Mouse (Mus musculus): ENCODE data around the gene Sun2. TPM values are rescaled to one million over a fixed set of nuclear protein-coding genes. Genes with fewer than 3 reads are reported as not detected.

Gene Sun2
- polyA plus RNA-seq, 1 experiment: 18.5 TPM

- Histone ChIP-seq H3K27ac (ENCODE audit: insufficient read depth, low read depth, low read length) (peak overlapping the region; percentile 86), H3K4me1 (ENCODE audit: control insufficient read depth, insufficient read depth, insufficient read length, low read length) (peaks cover 5% of the 10 kb centered on the region), H3K27me3 (ENCODE audit: control insufficient read depth, insufficient read depth, low read length) (no peaks in the 10 kb centered on the region), H3K36me3 (ENCODE audit: control insufficient read depth, insufficient read depth, low read length) (peaks cover 8% of the 10 kb centered on the region; the same call in 1 of the 2 replicates), H3K4me3 (ENCODE audit: low read depth, low read length) (peak overlapping the region; percentile 97)
- WGBS: 1% methylated on average over 14 of the region's 14 CpGs
- TF ChIP-seq CTCF (IDR thresholded peaks at IDR 0.05; ENCODE audit: extremely low read depth, insufficient read length, insufficient replicate concordance, low read depth, low read length) (no peak), POLR2A (IDR thresholded peaks at IDR 0.05; ENCODE audit: low read depth, low read length) (no peak)
These were observed 1.0 kb downstream of the Sun2 start for GRCm38 (mm10) chr15:79741173-79741858.

- Histone ChIP-seq H3K4me3 (ENCODE audit: low read depth, low read length) (no peak overlapping the region; the same call in 1 of the 2 replicates), H3K4me1 (ENCODE audit: control insufficient read depth, insufficient read depth, insufficient read length, low read length) (peaks cover 5% of the 10 kb centered on the region), H3K27ac (ENCODE audit: insufficient read depth, low read depth, low read length) (peak overlapping the region; percentile 86), H3K36me3 (ENCODE audit: control insufficient read depth, insufficient read depth, low read length) (peaks cover 8% of the 10 kb centered on the region; the same call in 1 of the 2 replicates), H3K27me3 (ENCODE audit: control insufficient read depth, insufficient read depth, low read length) (no peaks in the 10 kb centered on the region)
- 58% methylated on average over 3 of the region's 3 CpGs for WGBS
- TF ChIP-seq POLR2A (IDR thresholded peaks at IDR 0.05; ENCODE audit: low read depth, low read length) (no peak), CTCF (IDR thresholded peaks at IDR 0.05; ENCODE audit: extremely low read depth, insufficient read length, insufficient replicate concordance, low read depth, low read length) (no peak)
These were observed 1.6 kb downstream of the Sun2 start for GRCm38 (mm10) chr15:79740739-79741138.

- Histone ChIP-seq H3K36me3 (ENCODE audit: control insufficient read depth, insufficient read depth, low read length) (peaks cover 22% of the 10 kb centered on the region), H3K27me3 (ENCODE audit: control insufficient read depth, insufficient read depth, low read length) (no peaks in the 10 kb centered on the region), H3K4me3 (ENCODE audit: low read depth, low read length) (no peak overlapping the region), H3K4me1 (ENCODE audit: control insufficient read depth, insufficient read depth, insufficient read length, low read length) (no peaks in the 10 kb centered on the region; the same call in 1 of the 2 replicates), H3K27ac (ENCODE audit: insufficient read depth, low read depth, low read length) (peak overlapping the region; percentile 31; the same call in 1 of the 2 replicates)
- WGBS: 90% methylated on average over 8 of the region's 8 CpGs
- no peak for TF ChIP-seq POLR2A (IDR thresholded peaks at IDR 0.05; ENCODE audit: low read depth, low read length)
- no peak for TF ChIP-seq CTCF (IDR thresholded peaks at IDR 0.05; ENCODE audit: extremely low read depth, insufficient read length, insufficient replicate concordance, low read depth, low read length)
These were observed 8.0 kb downstream of the Sun2 start for GRCm38 (mm10) chr15:79734311-79734710.

- H3K27me3 ChIP-seq (ENCODE audit: control insufficient read depth, insufficient read depth, low read length): no peaks in the 10 kb centered on the region
- H3K36me3 ChIP-seq (ENCODE audit: control insufficient read depth, insufficient read depth, low read length): peaks cover 23% of the 10 kb centered on the region
- WGBS: 79% methylated on average over 4 of the region's 4 CpGs
- H3K4me3 ChIP-seq (ENCODE audit: low read depth, low read length): no peak overlapping the region
- TF ChIP-seq CTCF (IDR thresholded peaks at IDR 0.05; ENCODE audit: extremely low read depth, insufficient read length, insufficient replicate concordance, low read depth, low read length): no peak
- TF ChIP-seq POLR2A (IDR thresholded peaks at IDR 0.05; ENCODE audit: low read depth, low read length): no peak
- no peak overlapping the region for H3K27ac ChIP-seq (ENCODE audit: insufficient read depth, low read depth, low read length)
- peaks cover 2% of the 10 kb centered on the region; the same call in 1 of the 2 replicates for H3K4me1 ChIP-seq (ENCODE audit: control insufficient read depth, insufficient read depth, insufficient read length, low read length)
These were observed 8.7 kb downstream of the Sun2 start for GRCm38 (mm10) chr15:79733640-79734039.

- WGBS: 95% methylated on average over 8 of the region's 8 CpGs
- H3K4me3 ChIP-seq (ENCODE audit: low read depth, low read length): no peak overlapping the region
- H3K27ac ChIP-seq (ENCODE audit: insufficient read depth, low read depth, low read length): no peak overlapping the region
- H3K27me3 ChIP-seq (ENCODE audit: control insufficient read depth, insufficient read depth, low read length): no peaks in the 10 kb centered on the region
- TF ChIP-seq POLR2A (IDR thresholded peaks at IDR 0.05; ENCODE audit: low read depth, low read length): no peak
- no peak for TF ChIP-seq CTCF (IDR thresholded peaks at IDR 0.05; ENCODE audit: extremely low read depth, insufficient read length, insufficient replicate concordance, low read depth, low read length)
- peaks cover 2% of the 10 kb centered on the region; the same call in 1 of the 2 replicates for H3K4me1 ChIP-seq (ENCODE audit: control insufficient read depth, insufficient read depth, insufficient read length, low read length)
- peaks cover 21% of the 10 kb centered on the region for H3K36me3 ChIP-seq (ENCODE audit: control insufficient read depth, insufficient read depth, low read length)
These were observed 9.1 kb downstream of the Sun2 start for GRCm38 (mm10) chr15:79733192-79733591.

GRCm38 (mm10) chr15:79731554-79731953 lies 10.8 kb downstream of the Sun2 start:
- WGBS: 87% methylated on average over 7 of the region's 7 CpGs
- no peak overlapping the region for H3K27ac ChIP-seq (ENCODE audit: insufficient read depth, low read depth, low read length)
- H3K36me3 ChIP-seq (ENCODE audit: control insufficient read depth, insufficient read depth, low read length): peaks cover 23% of the 10 kb centered on the region
- no peaks in the 10 kb centered on the region for H3K27me3 ChIP-seq (ENCODE audit: control insufficient read depth, insufficient read depth, low read length)
- H3K4me1 ChIP-seq (ENCODE audit: control insufficient read depth, insufficient read depth, insufficient read length, low read length): 0 out of 2 replicates have a peak, but pooled peaks cover 2% of the 10 kb centered on the region
- no peak for TF ChIP-seq POLR2A (IDR thresholded peaks at IDR 0.05; ENCODE audit: low read depth, low read length)
- no peak for TF ChIP-seq CTCF (IDR thresholded peaks at IDR 0.05; ENCODE audit: extremely low read depth, insufficient read length, insufficient replicate concordance, low read depth, low read length)
- no peak overlapping the region for H3K4me3 ChIP-seq (ENCODE audit: low read depth, low read length)

GRCm38 (mm10) chr15:79728731-79729388 lies 13.5 kb downstream of the Sun2 start:
- H3K4me1 ChIP-seq (ENCODE audit: control insufficient read depth, insufficient read depth, insufficient read length, low read length): 0 out of 2 replicates have a peak, but pooled peaks cover 2% of the 10 kb centered on the region
- no peak for TF ChIP-seq POLR2A (IDR thresholded peaks at IDR 0.05; ENCODE audit: low read depth, low read length)
- TF ChIP-seq CTCF (IDR thresholded peaks at IDR 0.05; ENCODE audit: extremely low read depth, insufficient read length, insufficient replicate concordance, low read depth, low read length): no peak
- H3K27ac ChIP-seq (ENCODE audit: insufficient read depth, low read depth, low read length): no peak overlapping the region
- peaks cover 30% of the 10 kb centered on the region for H3K36me3 ChIP-seq (ENCODE audit: control insufficient read depth, insufficient read depth, low read length)
- H3K4me3 ChIP-seq (ENCODE audit: low read depth, low read length): no peak overlapping the region
- no peaks in the 10 kb centered on the region for H3K27me3 ChIP-seq (ENCODE audit: control insufficient read depth, insufficient read depth, low read length)
- 32% methylated on average over 10 of the region's 10 CpGs for WGBS

Data from small intestine, adult 2 months (tissue).